Mouse (Mus musculus) megakaryocyte-erythroid progenitor cell, adult 5-6 weeks (primary cell): ENCODE measurements around the gene Lingo4. TPM values are rescaled to one million over a fixed set of nuclear protein-coding genes. Genes with fewer than 3 reads are reported as not detected.

Source experiments
- ATAC-seq: replicated peaks from 2 replicates; pipeline ENCODE4 v1.8.0; 2016; ENCODE audit warnings: mild to moderate bottlenecking, inconsistent platforms; ENCODE audit not compliant: severe bottlenecking, poor library complexity, low FRiP score, low TSS enrichment
- total RNA-seq, 2 experiments: library from RNA; stranded (forward) in 1 of 2; stranded (reverse) in 1 of 2; fragments of 200-1000, 215-1000 nt in 1 of 2; fragments of >200 nt in 1 of 2; fragmentation: Nextera tagmentation in 1 of 2; gene quantifications; 2 replicates each; pipeline ENCODE4 v1.2.3; 2014 to 2017

The Lingo4 gene
- total RNA-seq, 2 experiments from 2014 or later = 0.28 TPM; not detected in 1

DNA sequence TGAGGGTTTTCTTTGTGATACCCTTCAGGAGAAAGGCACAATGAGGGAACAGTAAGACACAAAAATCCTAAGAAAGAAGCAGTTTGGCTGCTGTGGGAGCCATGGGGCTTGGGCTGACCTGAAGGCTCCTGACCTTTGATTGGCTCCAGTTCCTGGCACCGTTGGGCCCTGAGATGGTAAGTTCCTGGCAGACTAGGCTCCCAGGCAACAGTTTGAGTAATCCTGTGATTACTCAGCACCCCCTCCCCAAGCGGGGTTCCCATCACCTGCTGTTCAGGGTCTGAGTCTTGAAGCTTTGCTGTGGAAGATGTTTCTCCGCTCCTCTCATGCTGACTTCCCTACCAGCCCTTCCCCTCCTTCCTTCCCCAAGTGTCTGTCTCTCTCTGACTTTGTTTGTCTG, 14.8 kb upstream of the Lingo4 start:
- ATAC-seq = no peak

DNA sequence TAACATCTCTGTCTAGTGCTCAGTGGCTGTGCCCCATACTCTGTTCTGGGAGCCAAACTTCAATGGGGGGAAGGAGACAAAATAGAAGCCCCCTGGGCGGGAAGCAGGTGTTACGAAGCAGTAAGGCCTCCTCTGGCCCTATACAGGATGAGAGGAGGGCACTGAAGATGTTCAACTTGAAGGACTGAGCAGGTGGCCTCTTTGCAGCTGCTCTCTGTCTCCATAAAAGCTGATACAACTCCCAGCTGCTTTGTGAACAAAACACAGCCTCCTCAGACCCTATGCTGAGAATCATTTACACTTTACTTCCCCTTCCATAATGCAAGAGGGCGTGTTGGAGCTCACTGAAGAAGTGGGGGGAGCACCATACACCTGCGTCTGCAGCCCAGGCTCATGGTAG, 11.6 kb upstream of the Lingo4 start:
- no peak for ATAC-seq

DNA sequence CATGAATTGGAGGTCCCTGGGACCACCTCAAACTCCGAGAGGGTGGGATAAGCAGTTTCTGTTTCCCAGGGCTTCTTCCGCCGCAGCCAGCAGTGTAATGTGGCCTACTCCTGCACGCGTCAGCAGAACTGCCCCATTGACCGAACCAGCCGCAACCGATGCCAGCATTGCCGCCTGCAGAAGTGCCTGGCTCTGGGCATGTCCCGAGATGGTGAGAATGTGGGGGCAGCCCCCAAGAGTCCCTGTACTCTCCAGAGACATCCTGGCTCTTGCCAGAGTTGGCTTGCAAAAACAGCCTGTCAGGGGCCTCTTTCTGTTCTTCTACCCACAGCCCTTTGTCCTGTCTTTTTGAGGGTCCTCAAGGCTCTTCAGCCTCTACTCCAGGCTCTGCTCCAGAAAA, 10.9 kb upstream of the Lingo4 start:
- no peak for ATAC-seq

DNA sequence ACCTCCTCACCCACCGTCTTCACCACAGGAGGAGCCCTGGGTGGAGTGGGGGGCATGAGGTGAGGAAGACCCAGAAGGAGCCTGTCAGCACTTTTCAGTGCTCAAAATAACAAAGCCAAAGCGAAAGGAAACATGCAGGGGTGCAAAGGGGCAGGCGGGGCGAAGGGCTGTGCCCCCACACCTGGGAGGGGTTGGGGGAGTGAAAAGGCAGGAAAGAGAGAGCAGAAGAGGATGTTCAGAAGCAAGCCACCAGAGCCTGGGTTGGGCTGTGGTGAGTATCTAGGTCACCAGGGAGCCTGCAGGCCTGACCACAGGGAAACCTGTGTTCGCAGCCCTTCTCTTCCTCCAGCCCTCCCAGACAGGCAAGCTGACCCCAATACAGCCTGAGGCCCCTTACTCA, 10.3 kb upstream of the Lingo4 start:
- 0 out of 2 replicates have a peak, but pooled peaks have one; percentile 29 for ATAC-seq

DNA sequence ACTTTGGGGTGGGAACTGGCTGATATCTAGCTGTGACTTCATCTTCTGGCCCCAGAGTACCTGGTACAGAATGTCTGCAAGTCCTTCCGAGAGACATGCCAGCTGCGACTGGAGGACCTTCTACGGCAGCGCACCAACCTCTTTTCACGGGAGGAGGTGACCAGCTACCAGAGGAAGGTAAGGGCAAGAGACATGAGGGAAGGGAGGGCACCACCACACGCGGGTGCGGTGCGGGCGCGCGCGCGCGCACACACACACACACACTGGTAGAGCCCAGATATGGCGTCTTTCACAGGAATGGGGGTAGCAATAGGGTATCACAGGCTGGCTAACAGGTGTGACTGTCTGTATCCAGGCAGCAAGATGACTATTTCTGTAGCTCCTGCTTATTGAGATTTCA, 8.9 kb upstream of the Lingo4 start:
- ATAC-seq = no peak

DNA sequence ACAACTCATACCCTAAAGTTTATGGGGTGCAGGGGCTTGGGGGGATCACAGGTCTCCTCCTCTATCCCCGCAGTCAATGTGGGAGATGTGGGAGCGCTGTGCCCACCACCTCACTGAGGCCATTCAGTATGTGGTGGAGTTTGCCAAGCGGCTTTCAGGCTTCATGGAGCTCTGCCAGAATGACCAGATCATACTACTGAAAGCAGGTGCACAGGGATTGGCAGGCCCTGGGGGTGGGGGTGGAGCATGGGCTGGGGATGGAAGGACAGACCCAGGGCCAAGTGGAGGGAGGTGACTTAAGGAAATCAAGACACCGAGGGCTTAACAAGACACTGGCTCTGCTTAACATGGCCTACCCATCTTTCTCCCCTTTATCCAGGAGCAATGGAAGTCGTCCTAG, 7.3 kb upstream of the Lingo4 start:
- ATAC-seq = no peak

DNA sequence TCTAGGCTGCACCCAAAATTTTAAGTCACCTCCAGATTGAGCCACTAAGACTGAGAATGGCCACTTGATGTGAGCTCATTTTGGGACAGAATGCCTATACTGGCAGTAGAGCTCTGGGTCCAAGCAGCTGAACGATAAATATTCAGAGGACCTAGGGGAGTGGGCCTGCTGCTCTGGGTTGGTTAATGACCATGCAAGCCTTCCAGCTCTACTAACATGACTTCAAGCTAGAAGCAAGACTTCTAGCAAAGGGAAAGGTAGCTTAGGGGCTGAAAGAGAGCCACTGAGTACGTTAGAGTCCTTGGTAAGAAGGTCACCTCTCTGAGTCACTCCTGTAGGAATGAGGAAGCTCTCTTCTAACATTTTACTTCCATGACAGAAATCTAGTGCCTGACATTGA, 6.2 kb upstream of the Lingo4 start:
- no peak for ATAC-seq

DNA sequence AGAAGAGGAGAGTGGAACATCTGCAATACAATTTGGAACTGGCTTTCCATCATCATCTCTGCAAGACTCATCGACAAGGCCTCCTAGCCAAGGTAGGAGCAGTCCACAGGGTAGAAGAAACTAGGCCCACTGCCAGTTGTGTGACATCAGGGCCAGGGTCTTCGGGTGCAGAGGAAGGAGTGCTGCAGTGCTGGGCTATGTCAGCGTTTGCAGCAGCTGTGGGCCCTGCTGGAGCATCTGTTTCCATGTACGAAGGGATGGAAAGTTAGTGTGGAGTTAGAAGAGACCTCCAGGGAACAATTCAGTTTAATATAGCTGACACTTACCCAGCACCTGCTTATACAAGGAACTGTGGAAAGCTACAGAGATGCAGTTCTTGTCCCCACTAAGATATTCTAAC, 5.3 kb upstream of the Lingo4 start:
- no peak for ATAC-seq

DNA sequence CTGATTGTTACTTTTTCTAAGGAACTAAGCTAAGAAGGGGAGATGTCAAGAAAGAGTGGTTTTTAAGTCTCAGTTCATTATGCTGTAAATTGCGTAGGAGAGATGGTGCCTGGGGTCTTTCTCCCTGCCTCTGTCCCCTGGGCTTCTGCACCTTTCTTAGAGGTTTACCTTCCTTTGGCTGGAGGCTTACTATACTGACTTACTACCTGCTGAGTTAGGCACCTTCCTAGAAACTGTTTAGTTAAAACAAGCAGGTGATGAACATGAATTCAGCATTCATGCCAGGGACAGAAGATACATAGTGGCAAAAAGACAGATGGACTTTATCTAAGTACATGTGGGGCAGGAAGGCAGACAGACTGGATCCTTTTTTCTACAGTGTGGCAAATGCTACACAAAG, 2.0 kb upstream of the Lingo4 start:
- no peak for ATAC-seq

DNA sequence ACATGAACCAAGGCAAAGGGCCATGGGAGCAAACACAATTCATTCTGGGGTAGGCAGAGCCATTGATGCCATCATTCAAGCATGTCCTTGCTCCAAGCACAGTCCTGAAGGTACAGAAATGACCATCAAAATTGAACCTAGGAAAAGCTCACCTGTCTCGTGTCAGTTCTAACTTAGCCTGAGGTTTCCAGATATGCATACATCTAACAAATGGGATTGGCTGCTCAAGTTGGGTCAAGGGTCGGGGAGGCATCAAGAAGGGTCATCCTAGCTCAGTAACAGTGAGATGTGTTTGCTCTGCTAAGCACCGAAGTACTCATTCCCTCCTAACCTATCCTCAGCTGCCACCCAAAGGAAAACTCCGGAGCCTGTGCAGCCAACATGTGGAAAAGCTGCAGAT, 1.5 kb upstream of the Lingo4 start:
- no peak for ATAC-seq

DNA sequence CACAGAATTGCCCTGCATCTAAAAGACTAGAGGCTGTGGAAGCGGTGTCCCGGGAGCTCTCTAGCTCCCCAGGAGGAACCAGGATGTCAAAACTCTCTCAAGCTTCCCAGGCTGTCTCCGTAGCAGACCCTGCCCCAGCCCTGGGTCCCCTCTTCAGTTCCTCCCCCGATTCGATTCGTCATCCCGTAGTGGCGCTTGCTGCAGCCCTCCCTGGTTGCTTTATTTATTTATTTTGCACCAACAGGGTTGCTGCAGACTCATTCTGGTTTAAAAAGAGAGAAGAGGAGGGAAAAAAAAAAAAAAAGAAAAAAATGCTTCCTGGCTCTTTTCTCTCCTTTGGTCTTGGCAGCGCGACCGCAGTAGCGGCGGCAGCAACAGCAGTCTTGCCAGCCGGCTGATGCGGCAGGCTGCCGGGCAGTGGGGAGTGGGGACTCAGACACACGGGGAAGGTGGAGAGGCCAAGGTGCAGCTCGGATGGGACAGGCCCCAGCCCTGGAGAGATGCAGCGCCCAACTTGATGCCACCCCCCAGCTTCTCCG, 695 bp downstream of the Lingo4 start:
- 0 out of 2 replicates have a peak, but pooled peaks have one; percentile 15 for ATAC-seq

DNA sequence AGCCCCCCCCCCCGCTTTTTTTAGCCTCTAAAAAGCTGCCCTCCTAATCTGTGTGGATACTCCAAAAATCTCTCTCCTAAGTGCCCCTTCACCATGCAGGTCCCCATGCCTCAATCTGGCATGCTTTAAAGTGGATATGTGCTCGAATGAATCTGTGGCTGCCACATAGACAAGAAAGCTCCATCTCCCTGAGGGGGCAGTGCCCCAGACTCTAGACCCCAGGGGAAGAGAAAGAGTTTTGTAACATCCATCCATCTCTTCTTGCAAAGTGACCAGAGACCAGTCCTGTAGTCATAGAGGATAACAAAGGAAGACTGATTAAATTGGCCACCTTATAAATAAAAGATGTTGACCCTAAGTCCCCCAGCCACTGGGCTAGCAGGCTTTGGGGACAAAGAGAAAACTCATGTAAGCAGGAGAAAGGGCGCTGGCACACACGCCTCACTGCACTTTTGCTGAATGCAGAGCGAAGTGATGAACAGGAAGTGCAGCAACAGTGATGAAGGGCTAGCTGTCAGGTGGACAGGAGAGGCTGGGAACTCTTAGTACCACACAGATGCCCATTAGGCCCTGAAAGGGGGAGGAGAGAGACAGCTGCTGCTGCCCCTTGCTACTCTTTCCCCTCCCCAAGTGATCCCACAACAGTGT, 1.5 kb downstream of the Lingo4 start:
- ATAC-seq = no peak

DNA sequence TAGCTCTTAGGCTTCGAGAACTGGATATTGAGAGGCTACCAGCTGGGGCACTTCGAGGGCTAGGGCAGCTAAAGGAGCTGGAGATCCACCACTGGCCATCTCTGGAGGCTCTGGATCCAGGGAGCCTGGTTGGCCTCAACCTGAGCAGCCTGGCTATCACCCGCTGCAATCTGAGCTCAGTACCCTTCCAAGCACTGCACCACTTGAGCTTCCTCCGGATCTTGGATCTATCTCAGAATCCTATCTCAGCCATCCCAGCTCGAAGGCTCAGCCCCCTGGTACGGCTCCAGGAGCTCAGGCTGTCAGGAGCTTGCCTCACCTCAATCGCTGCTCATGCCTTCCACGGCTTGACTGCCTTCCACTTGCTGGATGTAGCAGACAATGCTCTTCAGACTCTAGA, 4.1 kb downstream of the Lingo4 start:
- ATAC-seq = no peak

DNA sequence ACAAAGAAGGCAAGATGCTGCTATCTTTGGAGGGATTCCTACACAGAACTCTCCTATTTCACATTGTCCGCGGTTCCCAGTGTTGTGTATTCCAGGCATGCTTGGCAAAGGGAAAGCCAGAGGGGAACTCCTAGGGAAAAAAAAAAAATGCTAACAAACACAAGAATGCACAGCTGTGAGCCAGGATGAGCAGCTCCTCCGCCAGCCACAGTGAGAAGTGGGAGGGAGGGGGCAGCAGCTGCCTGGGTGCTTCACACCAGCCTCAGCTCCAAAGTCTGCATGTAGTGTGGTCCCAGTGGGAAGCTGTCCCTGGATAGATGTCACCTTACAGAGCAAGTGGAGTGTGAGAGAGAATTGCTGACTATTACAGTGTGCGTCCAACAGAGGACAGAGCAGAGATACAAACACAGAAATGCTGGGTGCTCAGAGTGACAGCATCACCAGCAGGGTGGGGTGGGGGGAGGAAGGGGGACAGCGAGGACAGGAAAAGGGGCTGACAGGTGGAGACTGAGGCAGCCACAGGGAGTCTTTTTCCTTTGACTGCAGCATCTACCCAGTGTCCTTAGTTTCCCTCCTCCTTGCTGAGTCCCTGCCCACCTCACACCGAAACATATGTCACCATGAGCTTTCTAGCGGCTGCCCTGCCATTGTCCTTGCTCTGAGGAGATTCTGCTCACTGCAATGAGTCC, 6.2 kb downstream of the Lingo4 start:
- no peak for ATAC-seq

DNA sequence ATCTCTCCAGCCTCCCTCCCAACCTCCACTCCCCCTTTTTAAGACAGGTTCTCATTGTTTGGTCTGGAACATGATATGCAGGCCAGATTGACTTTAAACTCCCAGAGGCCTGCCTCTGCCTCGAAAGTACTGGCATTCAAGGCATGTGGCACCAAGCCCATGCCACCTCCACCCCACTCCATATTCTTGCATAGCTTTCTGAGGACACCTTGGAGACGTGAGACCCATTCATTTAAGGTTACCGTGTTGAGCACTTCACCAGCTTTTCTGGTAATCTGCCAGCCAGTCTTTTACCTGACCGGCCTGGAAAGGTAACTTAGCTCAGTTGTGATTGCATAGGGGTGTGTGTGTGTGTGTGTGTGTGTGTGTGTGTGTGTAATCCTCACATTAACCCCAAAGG, 7.2 kb downstream of the Lingo4 start:
- ATAC-seq = no peak

DNA sequence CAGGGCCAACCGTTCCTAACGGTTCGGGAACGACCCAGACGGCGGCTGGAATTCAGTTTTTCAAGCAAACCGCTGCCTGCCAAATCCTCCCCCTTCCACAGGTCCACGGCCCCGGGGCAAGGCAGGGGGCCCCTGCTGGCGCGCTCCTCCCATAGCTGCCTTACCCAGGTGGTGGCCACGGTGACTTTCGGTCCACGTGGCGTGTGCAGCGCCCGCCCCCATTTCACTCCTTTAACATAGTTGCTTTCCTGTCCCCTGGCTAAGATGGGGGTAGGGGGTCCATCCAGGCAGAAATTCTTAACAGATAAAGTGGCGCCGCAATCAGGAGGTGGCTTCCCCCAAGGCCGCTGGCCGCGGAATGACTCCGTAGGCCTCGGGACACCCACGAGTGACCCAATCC, 14.2 kb downstream of the Lingo4 start:
- peak; percentile 46 for ATAC-seq

DNA sequence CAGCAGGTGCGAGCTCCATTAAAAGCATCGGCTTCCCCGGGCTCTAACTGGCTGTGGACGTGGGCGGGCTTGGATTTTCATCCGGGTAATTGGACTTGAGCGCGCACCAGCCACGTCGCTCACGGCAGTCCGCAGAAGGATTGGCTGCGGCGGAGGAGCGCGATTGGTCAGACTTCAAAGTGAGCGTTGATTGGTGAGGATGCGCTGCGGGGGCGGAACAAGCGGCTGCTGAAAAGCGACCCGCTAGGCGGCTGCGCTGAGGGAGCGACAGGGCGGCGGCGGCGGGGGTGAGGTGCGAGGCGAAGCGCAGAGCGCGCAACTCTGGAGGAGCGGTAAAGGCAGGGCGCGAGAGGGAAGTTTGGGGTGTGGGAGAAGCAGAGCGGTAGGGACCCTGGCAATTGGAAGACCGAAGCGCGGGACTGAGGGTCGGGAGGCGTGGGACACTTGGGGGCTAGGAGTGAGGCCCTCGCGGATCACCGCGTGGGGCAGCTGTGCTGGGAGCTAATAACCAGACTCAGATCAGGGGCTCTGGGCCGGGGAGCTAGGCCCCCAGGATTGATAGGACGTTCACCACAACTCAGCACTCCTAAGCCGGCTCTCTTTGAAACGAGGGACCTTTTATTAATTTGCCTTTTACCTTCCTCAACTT, 14.8 kb downstream of the Lingo4 start, which contains the start of gene Tdrkh:
Gene Tdrkh, plus strand, starts transcription at position 243 of the 649 bp plus-strand sequence.
- peak; percentile 100 for ATAC-seq

DNA sequence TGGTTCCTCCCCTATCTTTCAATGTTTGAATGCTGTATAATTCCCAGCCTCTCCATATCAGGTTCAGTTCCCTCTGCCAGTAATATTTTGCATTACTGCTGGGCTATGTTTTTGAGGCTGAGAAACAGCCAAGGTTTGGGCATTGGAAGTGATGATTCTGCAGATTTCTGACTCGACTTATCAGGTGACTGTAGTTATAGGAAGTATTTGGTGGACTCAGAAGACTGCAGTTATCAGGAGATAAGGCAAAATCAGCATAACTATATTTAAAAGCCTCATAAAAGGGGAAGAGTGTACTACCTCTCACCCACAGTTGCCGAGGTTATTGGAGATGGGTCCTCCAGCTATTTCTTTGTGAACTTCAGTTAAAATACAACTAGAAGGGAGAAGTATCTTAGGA, 32.7 kb downstream of the Lingo4 start:
- no peak for ATAC-seq

DNA sequence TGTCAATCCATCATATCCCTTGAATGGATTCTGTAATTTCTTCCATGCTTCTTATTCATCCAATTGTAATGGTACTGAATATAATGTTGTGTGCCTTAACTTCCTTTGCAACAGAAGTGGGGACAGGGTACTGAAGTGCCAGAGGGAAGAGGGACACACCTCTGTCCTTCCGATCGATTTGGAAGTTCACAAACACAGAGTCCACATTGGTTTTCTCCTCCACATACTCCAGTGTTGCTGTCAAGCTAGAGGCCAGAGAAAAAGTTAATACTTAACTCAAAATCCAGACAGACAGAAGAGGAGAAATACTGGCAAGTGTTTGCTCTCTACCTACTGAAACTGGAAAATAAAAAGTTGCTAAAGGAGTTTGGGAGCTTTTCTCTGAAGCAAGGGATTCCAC, 36.0 kb downstream of the Lingo4 start:
- ATAC-seq = no peak

DNA sequence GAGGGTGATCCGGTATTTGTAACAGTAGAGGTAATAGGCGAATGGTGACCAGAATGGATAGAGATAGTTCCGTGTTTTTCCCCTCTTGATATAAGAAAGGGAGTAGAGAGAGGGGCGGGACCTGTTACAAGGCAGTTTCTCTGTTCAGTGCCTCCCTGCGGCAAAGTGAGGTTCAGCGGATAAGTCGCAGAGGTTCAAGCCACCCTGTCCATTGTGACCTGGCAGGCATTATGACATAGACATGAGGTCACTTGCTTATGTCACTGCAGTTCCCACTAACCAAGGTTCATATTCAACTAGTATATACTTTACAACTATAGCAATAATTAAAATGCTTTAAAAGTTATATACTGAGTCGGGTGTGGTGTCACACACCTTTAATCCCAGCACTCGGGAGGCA, 38.1 kb downstream of the Lingo4 start:
- ATAC-seq = no peak

DNA sequence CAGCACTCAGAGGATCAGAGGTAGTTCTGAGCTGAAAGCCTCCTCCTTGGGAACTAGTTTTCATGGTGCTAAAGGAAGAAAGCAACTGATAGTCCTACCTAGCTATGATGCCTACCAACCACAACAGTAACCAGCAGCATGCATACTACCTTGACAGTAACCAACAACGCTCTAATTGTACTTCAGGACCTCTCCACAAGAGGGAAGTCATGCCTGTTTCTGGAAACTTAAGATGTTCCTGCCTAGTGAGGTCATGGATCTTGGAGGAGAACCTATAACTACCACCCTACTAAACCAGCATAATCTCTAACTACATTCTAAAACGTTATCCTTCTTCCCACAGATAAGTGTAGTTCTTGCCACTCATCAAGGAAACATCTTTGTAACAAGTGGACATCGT, 42.9 kb downstream of the Lingo4 start:
- ATAC-seq = peak; percentile 56
